Mouse (Mus musculus): Measurements from ENCODE around the gene Hnf4a.

- TF ChIP-seq CTCF (IDR thresholded peaks at IDR 0.05; ENCODE audit: control insufficient read depth, insufficient read depth, insufficient read length) (peak; percentile 66), USF1 (IDR thresholded peaks at IDR 0.05; ENCODE audit: low read depth) (no peak)
These were observed 95.7 kb downstream of the Hnf4a start, which contains the start of gene Ttpal for GRCm38 (mm10) chr2:163602101-163602971.

Data from C2C12 (cell line).